Mouse (Mus musculus): ENCODE results near the gene Ccdc9. TPM values are rescaled to one million over a fixed set of nuclear protein-coding genes. Genes with fewer than 3 reads are reported as not detected.
"Not testable (repeated sequence)": the region's sequence is repeated elsewhere in the genome, so short reads cannot be mapped to it uniquely, and the experiment has no call there.

Ccdc9 gene
- total RNA-seq, 4 experiments from 2014 or later = 28.4 to 37.4 (median 32.2) TPM

- DNase-seq (ENCODE audit: low spot score in 2 of 2) = peak; percentile 65 to 76
Measured at GRCm38 (mm10) chr7:16273081-16273765, 13.4 kb downstream of the Ccdc9 start, which contains the start of gene Inafm1. TSS of gene Inafm1 (minus strand) at chr7:16273617.

GRCm38 (mm10) chr7:16272681-16273080 is 13.9 kb downstream of the Ccdc9 start:
- peak in 1 of 2 experiments; percentile 15 for DNase-seq (ENCODE audit: low spot score in 2 of 2)

GRCm38 (mm10) chr7:16271139-16271538 is 15.5 kb downstream of the Ccdc9 start:
- no peak for DNase-seq (ENCODE audit: low spot score in 2 of 2)

DNA sequence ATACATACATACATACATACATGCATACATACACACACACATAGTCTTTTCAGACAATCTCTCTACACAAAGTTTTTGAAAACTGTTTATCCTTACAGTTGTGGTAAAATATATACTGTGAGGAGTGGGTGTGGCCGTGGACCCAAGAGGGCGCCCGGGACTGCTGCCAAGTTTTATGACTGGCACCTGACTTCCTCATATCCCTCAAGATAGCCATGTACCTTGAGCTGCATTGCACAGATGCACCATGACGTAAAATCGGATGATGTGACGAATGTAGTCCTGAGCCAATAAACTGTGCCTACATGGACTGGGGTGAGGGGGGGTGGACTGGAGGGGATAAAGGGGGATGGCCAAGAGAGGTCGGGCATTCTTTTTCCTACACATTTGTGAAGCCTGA is 20.0 kb downstream of the Ccdc9 start:
- not testable (repeated sequence) for DNase-seq (ENCODE audit: low spot score in 2 of 2)

GRCm38 (mm10) chr7:16265856-16266255 is 20.7 kb downstream of the Ccdc9 start:
- no peak for DNase-seq (ENCODE audit: low spot score in 2 of 2)

GRCm38 (mm10) chr7:16263843-16264242 is 22.8 kb downstream of the Ccdc9 start:
- no peak for DNase-seq (ENCODE audit: low spot score in 2 of 2)

DNA sequence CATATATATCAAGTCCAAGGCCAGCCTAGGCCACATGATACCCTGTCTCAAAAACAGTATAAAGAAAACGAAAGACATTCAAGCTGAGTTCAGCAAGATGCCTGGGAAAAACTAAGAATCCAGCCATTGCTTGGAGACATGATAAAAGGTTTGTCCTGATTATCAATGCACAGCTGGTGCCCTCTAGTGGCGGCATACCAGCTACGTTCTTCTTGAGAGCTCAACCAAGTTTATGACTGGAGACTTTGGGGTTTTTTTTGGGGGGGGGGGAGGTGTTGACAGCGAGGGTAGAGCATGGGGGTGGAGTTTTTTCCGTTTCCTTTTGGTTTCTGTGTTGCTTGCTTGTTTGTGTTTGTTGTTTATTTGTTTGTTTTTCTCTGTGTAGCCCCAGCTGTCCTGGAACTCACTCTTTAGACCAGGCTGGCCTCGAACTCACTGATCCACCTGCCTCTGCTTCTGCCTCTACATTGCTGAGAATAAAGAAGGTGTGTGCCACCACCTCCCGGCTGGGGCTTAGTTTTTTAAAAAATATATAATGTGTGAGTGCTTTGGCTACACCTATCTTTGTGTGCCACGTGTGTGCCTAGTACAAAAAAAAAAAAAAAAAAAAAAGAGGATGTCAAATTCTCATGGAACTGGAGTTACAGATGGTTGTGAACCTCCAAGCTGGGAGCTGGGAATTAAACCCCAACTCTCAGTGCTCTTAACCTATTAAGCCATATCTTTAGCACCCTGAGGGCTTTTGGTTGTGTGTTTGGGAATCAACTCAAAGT is 23.4 kb downstream of the Ccdc9 start:
- DNase-seq (ENCODE audit: low spot score in 2 of 2) = peak; percentile 62 to 66

DNA sequence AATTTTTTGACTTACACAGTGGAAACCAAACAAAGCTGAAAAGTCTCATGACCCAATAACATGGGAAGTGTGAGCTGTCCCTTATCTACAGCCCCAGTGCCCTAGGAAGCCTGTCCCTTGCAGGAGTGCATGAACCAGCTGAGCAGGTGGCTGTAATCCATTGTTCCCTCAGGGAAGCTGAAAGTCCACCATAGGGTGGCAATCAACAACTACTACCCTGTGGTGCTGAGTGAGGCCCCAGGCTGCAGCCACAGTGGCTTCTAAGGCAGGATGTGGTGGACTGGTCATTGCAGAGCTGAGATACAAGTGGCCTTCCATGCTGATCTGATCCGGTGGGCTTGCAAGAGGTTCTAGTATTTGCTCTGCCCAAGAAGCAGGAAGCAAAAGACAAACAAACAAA is 25.5 kb downstream of the Ccdc9 start:
- no peak for DNase-seq (ENCODE audit: low spot score in 2 of 2)

GRCm38 (mm10) chr7:16259110-16259590 is 27.4 kb downstream of the Ccdc9 start, which contains the start of gene C5ar1:
TSS of gene C5ar1 (minus strand) at chr7:16259540.
- DNase-seq (ENCODE audit: low spot score in 2 of 2) = no peak

GRCm38 (mm10) chr7:16257830-16258229 is 28.8 kb downstream of the Ccdc9 start:
- no peak for DNase-seq (ENCODE audit: low spot score in 2 of 2)

DNA sequence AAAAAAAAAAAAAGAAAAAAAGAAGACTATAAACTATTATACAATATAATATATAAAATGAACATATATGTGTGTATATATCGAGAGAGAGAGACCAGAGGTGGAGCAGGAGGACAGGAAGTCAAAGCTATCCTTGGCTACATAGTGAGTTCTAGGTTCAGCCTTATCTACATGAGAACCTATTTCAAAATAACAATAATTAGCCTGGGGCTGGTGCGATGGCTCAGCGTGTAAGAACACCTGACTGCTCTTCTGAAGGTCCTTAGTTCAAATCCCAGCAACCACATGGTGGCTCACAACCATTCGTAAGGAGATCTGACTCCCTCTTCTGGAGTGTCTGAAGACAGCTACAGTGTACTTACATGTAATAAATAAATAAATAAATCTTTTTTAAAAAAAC is 30.6 kb downstream of the Ccdc9 start:
- DNase-seq (ENCODE audit: low spot score in 2 of 2) = not testable (repeated sequence)

DNA sequence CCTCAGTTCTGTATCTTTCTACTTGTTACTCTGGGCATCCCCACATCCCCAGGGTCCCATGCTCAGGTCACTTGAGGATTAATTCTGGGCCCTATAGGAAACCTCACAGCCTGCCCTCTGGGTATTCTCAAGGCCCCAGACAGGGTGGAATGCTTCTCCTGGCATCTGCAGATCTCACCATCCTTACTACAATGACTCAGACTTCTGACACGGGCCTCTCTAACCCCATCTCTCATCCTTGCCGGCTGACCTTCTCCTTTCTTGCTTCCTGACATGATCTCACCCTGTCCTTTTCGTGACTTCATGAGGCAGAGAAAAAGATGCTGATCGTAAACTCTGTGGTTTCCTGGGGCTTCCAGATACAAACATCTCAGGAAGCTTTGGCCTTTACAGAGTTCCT is 32.4 kb downstream of the Ccdc9 start:
- DNase-seq (ENCODE audit: low spot score in 2 of 2) = no peak

- DNase-seq (ENCODE audit: low spot score in 2 of 2) = no peak
Measured at GRCm38 (mm10) chr7:16250687-16251086, 35.9 kb downstream of the Ccdc9 start.

GRCm38 (mm10) chr7:16245958-16246357 is 40.6 kb downstream of the Ccdc9 start:
- DNase-seq (ENCODE audit: low spot score in 2 of 2) = no peak

- no peak for DNase-seq (ENCODE audit: low spot score in 2 of 2)
Measured at GRCm38 (mm10) chr7:16244067-16244466, 42.5 kb downstream of the Ccdc9 start, which contains the start of gene C5ar2. TSS of gene C5ar2 (minus strand) at chr7:16244154.

- DNase-seq (ENCODE audit: low spot score in 2 of 2) = no peak
Measured at GRCm38 (mm10) chr7:16242198-16242597, 44.4 kb downstream of the Ccdc9 start.

DNA sequence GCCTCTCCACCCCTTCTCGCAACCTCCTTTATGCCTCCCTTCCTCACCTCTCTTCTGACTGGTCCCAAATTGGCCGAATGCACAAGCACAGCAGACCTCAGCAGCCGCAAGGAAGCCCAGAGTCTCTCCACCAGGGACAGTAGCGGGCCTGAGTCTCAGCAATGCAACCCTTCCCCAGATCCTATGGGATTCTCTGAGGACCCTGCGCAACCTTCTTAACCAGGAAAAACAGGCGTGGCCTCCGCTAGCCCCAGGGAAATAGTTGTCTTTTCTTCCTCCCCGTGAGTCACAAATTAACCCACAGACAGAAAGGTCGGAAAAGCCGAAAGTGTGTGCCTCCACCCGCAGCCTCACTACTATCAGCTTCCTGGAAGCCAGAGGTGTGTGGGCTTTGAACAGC is 44.8 kb downstream of the Ccdc9 start:
- DNase-seq (ENCODE audit: low spot score in 2 of 2) = no peak

DNA sequence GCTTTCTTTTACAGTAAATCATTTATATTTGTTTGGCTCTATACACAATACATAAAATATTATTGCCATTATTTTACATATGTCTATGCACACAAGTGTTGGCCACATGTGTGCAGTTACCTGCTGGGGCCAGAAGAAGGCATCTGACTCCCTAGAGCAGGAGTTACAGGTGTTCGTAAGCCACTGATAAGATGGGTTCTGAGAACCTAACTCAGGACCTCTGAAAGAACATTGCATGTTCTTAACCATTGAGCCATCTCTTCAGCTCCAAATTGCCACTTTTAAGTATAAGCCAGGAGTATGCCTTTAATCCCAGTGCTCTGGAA is 45.7 kb downstream of the Ccdc9 start:
- no peak for DNase-seq (ENCODE audit: low spot score in 2 of 2)

DNA sequence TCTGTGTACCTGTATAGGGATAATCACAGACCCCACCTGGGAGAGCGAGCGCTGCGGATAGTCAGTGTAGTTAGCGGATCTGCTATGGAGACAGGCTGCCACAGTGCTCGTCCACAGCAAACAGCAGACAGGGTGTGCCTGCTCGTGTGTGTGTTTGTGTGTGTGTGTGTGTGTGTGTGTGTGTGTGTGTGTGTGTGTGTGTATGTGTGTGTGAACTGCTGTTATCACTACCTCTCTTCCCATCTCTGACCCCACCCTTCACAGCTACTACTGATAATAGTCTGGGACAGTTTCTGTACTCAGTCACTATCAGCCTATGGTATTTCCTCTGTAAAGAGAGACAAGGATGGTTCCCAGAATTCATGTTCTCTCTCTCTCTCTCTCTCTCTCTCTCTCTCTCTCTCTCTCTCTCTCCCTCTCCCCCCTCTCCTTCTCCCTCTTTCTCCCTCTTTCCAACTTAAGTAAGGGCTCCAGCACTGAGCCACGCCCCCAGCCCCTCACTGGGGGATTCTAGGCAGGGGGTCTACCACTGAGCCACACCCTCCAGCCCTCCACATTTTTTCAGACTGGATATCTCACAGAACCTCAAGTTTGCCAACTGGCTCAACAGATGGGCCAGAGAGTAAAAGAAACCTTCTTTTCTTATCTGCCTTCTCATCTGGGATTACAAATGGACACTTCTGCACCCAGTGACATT is 46.2 kb downstream of the Ccdc9 start:
- no peak for DNase-seq (ENCODE audit: low spot score in 2 of 2)

- peak; percentile 39 to 57 for DNase-seq (ENCODE audit: low spot score in 2 of 2)
Measured at GRCm38 (mm10) chr7:16239554-16239997, 47.0 kb downstream of the Ccdc9 start.

- DNase-seq (ENCODE audit: low spot score in 2 of 2) = no peak
Measured at GRCm38 (mm10) chr7:16229869-16230268, 56.7 kb downstream of the Ccdc9 start.
